Mouse (Mus musculus) frontal cortex, postnatal 36 days (tissue): Measurements from ENCODE around the gene Vps37c.

Experiments
- DNase-seq, 2 experiments: peaks; one replicate each; pipeline ENCODE4 v3.0.0; 2022; ENCODE audit warnings: low spot score in 2 of 2

The Vps37c gene

GRCm38 (mm10) chr19:10740641-10741440 lies 52.3 kb downstream of the Vps37c start:
- no peak for DNase-seq

- no peak for DNase-seq
These were observed 53.6 kb downstream of the Vps37c start for GRCm38 (mm10) chr19:10742145-10742544.

- DNase-seq: no peak
These were observed 54.0 kb downstream of the Vps37c start for GRCm38 (mm10) chr19:10742565-10742964.

- DNase-seq: no peak
These were observed 58.6 kb downstream of the Vps37c start for GRCm38 (mm10) chr19:10747182-10747581.

- DNase-seq: no peak
These were observed 59.2 kb downstream of the Vps37c start for GRCm38 (mm10) chr19:10747718-10748117.

- no peak for DNase-seq
These were observed 60.0 kb downstream of the Vps37c start for GRCm38 (mm10) chr19:10748401-10749102.

GRCm38 (mm10) chr19:10749295-10749694 lies 60.8 kb downstream of the Vps37c start:
- DNase-seq: no peak

- no peak for DNase-seq
These were observed 61.6 kb downstream of the Vps37c start for GRCm38 (mm10) chr19:10750161-10750560.

- DNase-seq: no peak
These were observed 63.1 kb downstream of the Vps37c start for GRCm38 (mm10) chr19:10751607-10752006.

- DNase-seq: no peak
These were observed 63.6 kb downstream of the Vps37c start for GRCm38 (mm10) chr19:10752106-10752505.

- DNase-seq: no peak
These were observed 64.1 kb downstream of the Vps37c start for GRCm38 (mm10) chr19:10752646-10753045.

- DNase-seq: no peak
These were observed 68.6 kb downstream of the Vps37c start for GRCm38 (mm10) chr19:10757125-10757524.

- no peak for DNase-seq
These were observed 69.0 kb downstream of the Vps37c start for GRCm38 (mm10) chr19:10757526-10757925.

- DNase-seq: no peak
These were observed 70.2 kb downstream of the Vps37c start for GRCm38 (mm10) chr19:10758708-10759107.

- no peak for DNase-seq
These were observed 71.0 kb downstream of the Vps37c start for GRCm38 (mm10) chr19:10759525-10759924.

- peak in 1 of 2 experiments; percentile 49 for DNase-seq
These were observed 71.7 kb downstream of the Vps37c start for GRCm38 (mm10) chr19:10759983-10760831.

GRCm38 (mm10) chr19:10761794-10762415 lies 73.4 kb downstream of the Vps37c start:
- no peak for DNase-seq

GRCm38 (mm10) chr19:10762468-10762867 lies 73.9 kb downstream of the Vps37c start:
- no peak for DNase-seq

GRCm38 (mm10) chr19:10763381-10764031 lies 75.0 kb downstream of the Vps37c start:
- peak in 1 of 2 experiments; percentile 40 for DNase-seq
